Mouse (Mus musculus): ENCODE data around the gene Nob1.

Gene Nob1

GRCm38 (mm10) chr8:107386171-107386570, 38.7 kb downstream of the Nob1 start:
- DNase-seq (ENCODE audit: low spot score): no peak

GRCm38 (mm10) chr8:107385063-107385462, 39.8 kb downstream of the Nob1 start:
- DNase-seq (ENCODE audit: low spot score): no peak

GRCm38 (mm10) chr8:107384651-107385050, 40.2 kb downstream of the Nob1 start:
- no peak for DNase-seq (ENCODE audit: low spot score)

GRCm38 (mm10) chr8:107382898-107383297, 42.0 kb downstream of the Nob1 start:
- DNase-seq (ENCODE audit: low spot score): no peak

GRCm38 (mm10) chr8:107381666-107382065, 43.2 kb downstream of the Nob1 start:
- no peak for DNase-seq (ENCODE audit: low spot score)

- no peak for DNase-seq (ENCODE audit: low spot score)
Observed at GRCm38 (mm10) chr8:107380734-107381133, 44.1 kb downstream of the Nob1 start.

GRCm38 (mm10) chr8:107377346-107377745, 47.5 kb downstream of the Nob1 start:
- no peak for DNase-seq (ENCODE audit: low spot score)

- no peak for DNase-seq (ENCODE audit: low spot score)
Observed at GRCm38 (mm10) chr8:107370311-107370710, 54.5 kb downstream of the Nob1 start.
